Mouse (Mus musculus): ENCODE measurements around the gene Srpr. TPM values are rescaled to one million over a fixed set of nuclear protein-coding genes. Genes with fewer than 3 reads are reported as not detected.
A peak's percentile ranks its signal among the peaks of the same experiment; 100 is the strongest.

Srpr gene
- polyA plus RNA-seq, 1 experiment from 2014 or later: 156 TPM

- H3K27me3 ChIP-seq: no peaks in the 10 kb centered on the region
- ATAC-seq (ENCODE audit: insufficient number of reproducible peaks, low FRiP score, low TSS enrichment, low read depth): no peak
- peaks cover 24% of the 10 kb centered on the region; the same call in 1 of the 2 replicates for H3K36me3 ChIP-seq
- no peak overlapping the region for H3K9ac ChIP-seq
- 88% methylated on average over 3 of the region's 3 CpGs for WGBS
- H3K4me1 ChIP-seq: no peaks in the 10 kb centered on the region
- H3K27ac ChIP-seq: no peak overlapping the region
- H3K4me3 ChIP-seq: no peak overlapping the region
- no peak overlapping the region for H3K4me2 ChIP-seq
- H3K9me3 ChIP-seq: no peaks in the 10 kb centered on the region
Observed at GRCm38 (mm10) chr9:35228671-35229070, 28.7 kb downstream of the Srpr start.

GRCm38 (mm10) chr9:35235996-35236395 lies 36.0 kb downstream of the Srpr start:
- 70% methylated on average over 3 of the region's 3 CpGs for WGBS

GRCm38 (mm10) chr9:35238371-35238770 lies 38.4 kb downstream of the Srpr start:
- ATAC-seq (ENCODE audit: insufficient number of reproducible peaks, low FRiP score, low TSS enrichment, low read depth): no peak
- H3K9ac ChIP-seq: no peak overlapping the region
- peaks cover 7% of the 10 kb centered on the region; the same call in 1 of the 2 replicates for H3K36me3 ChIP-seq
- no peaks in the 10 kb centered on the region for H3K4me1 ChIP-seq
- H3K9me3 ChIP-seq: no peaks in the 10 kb centered on the region
- WGBS: 93% methylated on average over 1 of the region's 1 CpGs
- H3K4me3 ChIP-seq: no peak overlapping the region
- no peaks in the 10 kb centered on the region for H3K27me3 ChIP-seq
- no peak overlapping the region for H3K27ac ChIP-seq
- no peak overlapping the region for H3K4me2 ChIP-seq

More at GRCm38 (mm10) chr9:35235996-35236395, 36.0 kb downstream of the Srpr start:
- no peak overlapping the region for H3K27ac ChIP-seq
- H3K4me3 ChIP-seq: no peak overlapping the region
- H3K9ac ChIP-seq: no peak overlapping the region
- no peaks in the 10 kb centered on the region for H3K9me3 ChIP-seq
- H3K36me3 ChIP-seq: peaks cover 20% of the 10 kb centered on the region; the same call in 1 of the 2 replicates
- H3K27me3 ChIP-seq: no peaks in the 10 kb centered on the region
- no peak for ATAC-seq (ENCODE audit: insufficient number of reproducible peaks, low FRiP score, low TSS enrichment, low read depth)
- no peak overlapping the region for H3K4me2 ChIP-seq
- no peaks in the 10 kb centered on the region for H3K4me1 ChIP-seq

- no peaks in the 10 kb centered on the region for H3K9me3 ChIP-seq
- WGBS: 61% methylated on average over 6 of the region's 6 CpGs
- H3K36me3 ChIP-seq: peaks cover 7% of the 10 kb centered on the region; the same call in 1 of the 2 replicates
- H3K27me3 ChIP-seq: no peaks in the 10 kb centered on the region
- no peak for ATAC-seq (ENCODE audit: insufficient number of reproducible peaks, low FRiP score, low TSS enrichment, low read depth)
- no peak overlapping the region for H3K4me2 ChIP-seq
- no peak overlapping the region for H3K4me3 ChIP-seq
- H3K4me1 ChIP-seq: no peaks in the 10 kb centered on the region
- no peak overlapping the region for H3K9ac ChIP-seq
- no peak overlapping the region for H3K27ac ChIP-seq
Observed at GRCm38 (mm10) chr9:35238915-35239571, 39.1 kb downstream of the Srpr start.

- peaks cover 4% of the 10 kb centered on the region; the same call in 1 of the 2 replicates for H3K36me3 ChIP-seq
- no peak overlapping the region for H3K4me2 ChIP-seq
- H3K9me3 ChIP-seq: no peaks in the 10 kb centered on the region
- H3K4me3 ChIP-seq: no peak overlapping the region
- H3K27me3 ChIP-seq: no peaks in the 10 kb centered on the region
- no peak overlapping the region for H3K27ac ChIP-seq
- no peaks in the 10 kb centered on the region for H3K4me1 ChIP-seq
- WGBS: 71% methylated on average over 1 of the region's 1 CpGs
- ATAC-seq (ENCODE audit: insufficient number of reproducible peaks, low FRiP score, low TSS enrichment, low read depth): no peak
- H3K9ac ChIP-seq: no peak overlapping the region
Observed at GRCm38 (mm10) chr9:35239734-35240133, 39.8 kb downstream of the Srpr start.

GRCm38 (mm10) chr9:35247405-35247804 lies 47.4 kb downstream of the Srpr start:
- no peak for ATAC-seq (ENCODE audit: insufficient number of reproducible peaks, low FRiP score, low TSS enrichment, low read depth)
- no peaks in the 10 kb centered on the region for H3K36me3 ChIP-seq
- no peaks in the 10 kb centered on the region for H3K9me3 ChIP-seq
- no peaks in the 10 kb centered on the region for H3K27me3 ChIP-seq
- 77% methylated on average over 2 of the region's 2 CpGs for WGBS
- H3K4me1 ChIP-seq: peaks cover 12% of the 10 kb centered on the region; the same call in 1 of the 2 replicates
- no peak overlapping the region for H3K4me2 ChIP-seq
- H3K27ac ChIP-seq: no peak overlapping the region
- no peak overlapping the region for H3K4me3 ChIP-seq
- no peak overlapping the region for H3K9ac ChIP-seq

GRCm38 (mm10) chr9:35249476-35249875 lies 49.5 kb downstream of the Srpr start:
- ATAC-seq (ENCODE audit: insufficient number of reproducible peaks, low FRiP score, low TSS enrichment, low read depth): no peak
- peak overlapping the region; percentile 76 for H3K27ac ChIP-seq
- peaks cover 12% of the 10 kb centered on the region; the same call in 1 of the 2 replicates for H3K4me1 ChIP-seq
- H3K27me3 ChIP-seq: no peaks in the 10 kb centered on the region
- no peak overlapping the region for H3K4me2 ChIP-seq
- H3K36me3 ChIP-seq: no peaks in the 10 kb centered on the region
- no peak overlapping the region for H3K4me3 ChIP-seq
- H3K9ac ChIP-seq: no peak overlapping the region
- H3K9me3 ChIP-seq: no peaks in the 10 kb centered on the region

- 88% methylated on average over 7 of the region's 7 CpGs for WGBS
- no peak for ATAC-seq (ENCODE audit: insufficient number of reproducible peaks, low FRiP score, low TSS enrichment, low read depth)
- no peaks in the 10 kb centered on the region for H3K4me1 ChIP-seq
- no peak overlapping the region for H3K9ac ChIP-seq
- no peak overlapping the region for H3K27ac ChIP-seq
- no peak overlapping the region for H3K4me2 ChIP-seq
- no peaks in the 10 kb centered on the region for H3K9me3 ChIP-seq
- H3K36me3 ChIP-seq: no peaks in the 10 kb centered on the region
- no peaks in the 10 kb centered on the region for H3K27me3 ChIP-seq
- H3K4me3 ChIP-seq: no peak overlapping the region
Observed at GRCm38 (mm10) chr9:35257365-35257764, 57.4 kb downstream of the Srpr start.

- Histone ChIP-seq H3K27ac (no peak overlapping the region), H3K4me1 (peaks cover 9% of the 10 kb centered on the region), H3K9me3 (no peaks in the 10 kb centered on the region), H3K4me2 (no peak overlapping the region), H3K4me3 (no peak overlapping the region), H3K27me3 (no peaks in the 10 kb centered on the region), H3K36me3 (no peaks in the 10 kb centered on the region), H3K9ac (no peak overlapping the region)
- 80% methylated on average over 4 of the region's 4 CpGs for WGBS
- no peak for ATAC-seq (ENCODE audit: insufficient number of reproducible peaks, low FRiP score, low TSS enrichment, low read depth)
Observed at GRCm38 (mm10) chr9:35262418-35262817, 62.4 kb downstream of the Srpr start.

- no peaks in the 10 kb centered on the region for H3K9me3 ChIP-seq
- no peak overlapping the region for H3K27ac ChIP-seq
- no peak for ATAC-seq (ENCODE audit: insufficient number of reproducible peaks, low FRiP score, low TSS enrichment, low read depth)
- WGBS: 92% methylated on average over 2 of the region's 2 CpGs
- H3K4me3 ChIP-seq: no peak overlapping the region
- no peaks in the 10 kb centered on the region for H3K36me3 ChIP-seq
- no peak overlapping the region for H3K4me2 ChIP-seq
- no peak overlapping the region for H3K9ac ChIP-seq
- H3K27me3 ChIP-seq: no peaks in the 10 kb centered on the region
- H3K4me1 ChIP-seq: peaks cover 13% of the 10 kb centered on the region
Observed at GRCm38 (mm10) chr9:35263431-35263830, 63.5 kb downstream of the Srpr start.

- Histone ChIP-seq H3K9me3 (no peaks in the 10 kb centered on the region), H3K27me3 (no peaks in the 10 kb centered on the region), H3K27ac (no peak overlapping the region), H3K4me2 (no peak overlapping the region), H3K36me3 (no peaks in the 10 kb centered on the region), H3K4me1 (peaks cover 18% of the 10 kb centered on the region), H3K4me3 (no peak overlapping the region), H3K9ac (no peak overlapping the region)
- WGBS: 63% methylated on average over 3 of the region's 3 CpGs
- no peak for ATAC-seq (ENCODE audit: insufficient number of reproducible peaks, low FRiP score, low TSS enrichment, low read depth)
Observed at GRCm38 (mm10) chr9:35264509-35264908, 64.5 kb downstream of the Srpr start.

- WGBS: under 1% methylated on average over 61 of the region's 62 CpGs
- H3K4me1 ChIP-seq: peaks cover 18% of the 10 kb centered on the region
- peak; percentile 93 for ATAC-seq (ENCODE audit: insufficient number of reproducible peaks, low FRiP score, low TSS enrichment, low read depth)
Observed at GRCm38 (mm10) chr9:35267146-35267975, 67.4 kb downstream of the Srpr start, which contains the start of the genes Fam118b and Rpusd4. TSS of gene Fam118b (minus strand) at chr9:35267805. TSS of gene Rpusd4 (plus strand) at chr9:35267865.

More at GRCm38 (mm10) chr9:35267146-35267975, 67.4 kb downstream of the Srpr start, which contains the start of the genes Fam118b and Rpusd4:
- Histone ChIP-seq H3K9me3 (no peaks in the 10 kb centered on the region), H3K9ac (peak within 1 kb of the TSS; percentile 79), H3K4me3 (peak within 1 kb of the TSS; percentile 67), H3K27ac (peak within 1 kb of the TSS; percentile 64), H3K4me2 (peak within 1 kb of the TSS; percentile 75), H3K27me3 (no peaks in the 10 kb centered on the region), H3K36me3 (peaks cover 15% of the 10 kb centered on the region)

Data from limb, embryonic 15.5 days (tissue).